Mouse (Mus musculus) erythroblast, adult 5-6 weeks (primary cell): ENCODE data around the gene G2e3. TPM values are rescaled to one million over a fixed set of nuclear protein-coding genes. Genes with fewer than 3 reads are reported as not detected.

Source experiments
- total RNA-seq, 2 experiments: library from RNA; stranded (forward) in 1 of 2; stranded (reverse) in 1 of 2; fragments of 150-400 nt in 1 of 2; fragments of 200-764, 138-1000 nt in 1 of 2; gene quantifications; 2 replicates each; pipeline versions ENCODE4 v1.2.3 to v1.2.4; 2015 to 2017; ENCODE audit warnings: low replicate concordance in 2 of 2

G2e3 gene
- total RNA-seq, 2 experiments from 2014 or later, result 46.4 to 61.9 TPM

Other genes starting within 250 kb of the G2e3 start
- 43.5 and 74.9 TPM in 2 replicates for gene Scfd1, start 29.4 kb downstream of the G2e3 start, total RNA-seq (2015; ENCODE audit: low replicate concordance)
- gene Scfd1, start 29.4 kb downstream of the G2e3 start, total RNA-seq (2017; ENCODE audit: low replicate concordance), result 81.4 and 89.0 TPM in 2 replicates
- gene Coch, start 245.3 kb downstream of the G2e3 start, total RNA-seq (2015; ENCODE audit: low replicate concordance), result not detected in 2 replicates
- not detected in 2 replicates for gene Coch, start 245.3 kb downstream of the G2e3 start, total RNA-seq (2017; ENCODE audit: low replicate concordance)